Mouse (Mus musculus) cerebral cortex, adult 2 months (tissue): ENCODE results near the gene Card19.

Source experiments
- WGBS: fragments of 180-500 bp; shearing (Covaris S2); methylation state at CpG from one replicate; pipeline ENCODE4 v1.1.7; 2018; 5-methylcytosine and 5-hydroxymethylcytosine counted together

Card19 gene

DNA sequence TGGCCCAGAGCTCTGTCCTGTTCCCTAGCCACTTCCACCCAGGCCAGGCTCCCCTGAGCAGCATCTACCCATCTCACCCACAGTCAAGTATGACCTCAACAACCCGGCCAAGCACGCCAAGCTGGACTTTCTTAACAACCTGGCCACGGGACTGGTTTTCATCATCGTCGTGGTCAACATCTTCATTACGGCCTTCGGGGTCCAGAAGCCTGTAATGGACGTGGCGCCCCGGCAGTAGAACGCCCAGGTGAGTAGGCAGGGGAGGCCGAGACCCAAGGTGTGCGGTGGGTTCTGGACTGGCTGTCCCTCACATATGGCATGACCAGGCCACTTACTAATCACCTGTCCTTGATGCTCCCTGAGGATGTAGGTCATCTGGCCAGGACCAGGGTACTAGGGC lies 21.0 kb downstream of the Card19 start:
- WGBS = 96% methylated on average over 13 of the region's 13 CpGs

DNA sequence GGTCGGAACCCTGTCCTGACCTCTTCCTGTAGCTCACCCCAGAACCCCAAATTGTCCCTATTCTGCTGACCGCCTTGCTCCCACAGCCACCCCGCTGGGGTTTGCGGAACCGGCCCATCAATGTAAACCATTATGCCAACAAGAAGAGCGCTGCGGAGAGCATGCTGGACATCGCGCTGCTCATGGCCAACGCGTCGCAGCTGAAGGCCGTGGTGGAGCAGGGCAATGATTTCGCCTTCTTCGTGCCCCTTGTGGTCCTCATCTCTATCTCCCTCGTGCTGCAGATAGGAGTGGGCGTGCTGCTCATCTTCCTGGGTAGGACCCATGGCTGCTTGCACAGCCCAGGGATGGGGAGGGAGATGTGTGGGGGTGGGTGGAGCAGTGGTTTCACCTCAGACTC lies 22.2 kb downstream of the Card19 start:
- 97% methylated on average over 17 of the region's 17 CpGs for WGBS

DNA sequence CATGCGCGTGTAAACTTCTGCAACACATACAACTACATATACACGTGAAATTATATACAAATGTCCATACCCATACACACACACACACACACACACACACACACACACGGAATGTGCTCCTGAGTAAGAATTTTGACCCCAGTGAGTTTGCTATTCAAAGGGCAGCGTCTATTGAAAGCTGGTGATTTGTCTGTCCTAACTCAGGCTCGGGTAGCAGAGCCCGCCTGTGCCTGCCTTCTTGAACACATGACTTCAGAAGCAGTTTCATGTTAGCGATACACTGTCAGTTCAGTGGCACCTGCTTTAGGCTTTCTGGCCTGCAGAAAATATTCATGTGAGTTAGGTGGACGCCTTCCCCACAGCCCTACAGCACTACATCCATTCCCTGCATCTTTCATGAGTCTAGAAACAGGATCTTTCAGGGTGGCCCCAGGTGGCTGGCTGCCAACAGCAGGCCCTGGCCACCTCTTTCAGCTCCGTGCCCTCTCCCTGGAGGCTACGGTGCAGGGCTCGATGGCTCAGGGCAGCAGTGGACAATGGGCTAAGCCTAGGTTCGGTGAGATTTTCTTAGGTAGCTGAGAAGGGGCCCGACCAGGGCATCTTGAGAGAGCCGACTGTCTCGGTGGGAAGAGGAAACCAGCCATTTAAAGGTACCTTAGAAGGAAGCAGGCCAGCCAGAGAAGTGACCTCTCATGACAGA lies 23.5 kb downstream of the Card19 start:
- WGBS = 80% methylated on average over 16 of the region's 16 CpGs

DNA sequence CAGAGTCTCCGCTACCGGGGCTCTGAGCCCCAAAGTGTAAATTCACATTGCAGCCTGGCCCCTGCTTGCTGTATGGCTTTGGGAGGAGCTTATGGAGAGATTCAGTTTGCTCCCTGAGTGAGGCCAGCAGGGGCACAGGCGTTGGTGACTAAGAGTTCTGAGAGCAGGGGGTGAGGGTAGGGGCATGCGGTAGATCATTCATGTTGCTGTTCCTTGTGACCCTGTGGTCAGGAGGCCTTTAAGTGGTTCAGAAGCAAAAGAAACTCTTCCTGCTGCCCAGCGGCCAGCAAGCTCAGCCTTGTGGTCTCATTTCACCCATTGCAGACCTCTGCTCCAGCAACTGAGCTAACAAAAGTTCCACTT lies 24.2 kb downstream of the Card19 start:
- WGBS = 84% methylated on average over 5 of the region's 5 CpGs

DNA sequence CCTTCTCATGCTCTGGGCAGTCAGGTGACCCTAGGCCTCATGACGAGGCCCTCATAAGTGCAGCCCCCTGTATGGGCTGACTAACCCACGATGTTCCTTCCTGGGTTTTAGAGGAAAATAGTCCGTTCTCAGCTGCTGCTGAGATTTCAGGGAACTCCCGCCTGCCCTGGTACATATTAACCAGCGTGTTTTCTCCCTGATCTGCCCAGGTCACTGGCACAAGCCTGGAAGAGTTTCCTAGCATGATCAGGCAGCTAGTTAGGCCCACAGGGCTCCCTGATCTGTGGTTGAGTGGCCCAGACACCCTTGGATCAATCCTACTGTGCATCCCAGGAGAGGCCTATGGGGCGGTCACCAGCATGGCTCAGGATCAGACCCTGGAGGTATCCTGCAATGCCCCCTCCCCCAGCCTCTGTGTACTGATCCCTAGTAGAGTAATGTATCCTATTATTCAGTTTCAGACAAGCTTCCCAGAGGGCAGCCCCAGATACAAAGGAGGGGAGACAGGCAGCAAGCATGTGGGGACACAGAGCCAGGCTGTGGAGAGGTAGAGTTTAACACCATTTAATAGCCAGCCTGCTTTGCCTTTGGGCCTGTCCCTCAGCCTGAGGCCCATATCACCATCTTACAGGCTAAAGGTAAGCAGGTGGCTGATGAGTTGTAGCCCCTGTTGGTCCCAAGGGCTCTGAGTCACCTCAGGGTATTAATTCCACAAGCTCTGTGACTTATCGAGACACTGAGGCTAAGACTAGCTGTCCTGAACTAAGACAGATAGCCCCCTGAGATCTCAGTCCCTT lies 24.8 kb downstream of the Card19 start:
- WGBS = 91% methylated on average over 7 of the region's 7 CpGs

DNA sequence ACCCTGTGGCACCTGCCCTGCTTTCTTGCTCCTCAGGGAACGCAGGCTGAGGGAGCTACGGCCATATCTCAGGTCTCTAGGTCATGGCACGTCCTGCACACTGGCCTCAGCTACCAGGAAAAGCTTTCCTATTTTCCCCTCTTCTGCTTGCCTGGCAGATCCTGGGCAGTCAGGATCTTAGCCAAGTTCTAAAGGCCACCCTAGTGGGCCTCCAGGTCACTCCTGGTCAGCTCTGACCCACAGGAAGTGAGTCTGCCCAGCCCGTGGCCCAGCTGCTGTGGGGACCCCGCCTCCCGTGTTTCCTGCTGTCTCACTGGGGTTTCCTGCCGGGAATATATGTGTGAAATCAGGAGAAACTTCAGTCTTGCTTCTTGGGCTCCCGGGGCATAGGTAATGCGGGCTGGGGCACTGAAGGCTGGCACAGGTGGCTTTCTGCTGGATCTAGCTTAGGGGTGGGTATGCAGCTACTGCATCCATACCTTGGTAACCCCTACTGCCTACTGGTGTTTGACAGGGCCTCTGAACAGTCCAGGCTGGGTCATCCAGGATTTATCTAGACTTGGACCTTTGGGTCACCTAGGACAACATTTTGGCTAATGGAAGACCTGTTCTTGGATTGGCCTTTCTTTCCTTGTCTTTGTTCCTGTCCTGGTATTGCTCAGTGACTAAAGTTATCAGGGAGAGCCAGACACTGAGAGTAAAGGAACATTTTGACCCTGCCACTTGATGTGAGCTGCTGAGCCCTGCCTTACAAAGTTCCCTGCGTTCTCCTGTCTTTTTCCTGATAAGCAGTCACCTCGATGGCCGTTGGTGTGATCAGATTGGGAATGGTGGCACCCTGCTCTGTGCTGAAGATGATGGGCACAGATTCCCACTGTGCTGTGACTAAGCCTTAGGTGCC lies 25.6 kb downstream of the Card19 start:
- 78% methylated on average over 12 of the region's 12 CpGs for WGBS

DNA sequence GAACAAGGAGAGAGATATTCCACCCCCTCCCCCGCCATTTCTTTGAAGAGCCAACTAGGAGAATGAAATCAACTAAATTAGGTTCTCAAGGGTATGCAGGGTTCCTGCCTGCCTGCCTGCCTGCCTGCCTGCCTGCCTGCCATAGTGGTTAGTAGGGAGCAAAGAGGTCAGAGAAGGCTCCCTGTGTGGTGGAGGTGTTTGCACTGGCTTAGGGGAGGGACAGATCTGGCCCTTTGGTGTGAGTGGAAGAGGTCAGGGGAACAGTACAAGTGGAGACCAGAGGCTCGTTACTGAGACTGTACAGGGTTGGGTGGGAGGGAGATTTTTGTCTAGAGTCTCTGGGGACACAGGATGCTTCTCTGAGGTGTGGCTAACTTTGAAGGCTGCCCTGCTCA lies 26.9 kb downstream of the Card19 start:
- 64% methylated on average over 2 of the region's 2 CpGs for WGBS

DNA sequence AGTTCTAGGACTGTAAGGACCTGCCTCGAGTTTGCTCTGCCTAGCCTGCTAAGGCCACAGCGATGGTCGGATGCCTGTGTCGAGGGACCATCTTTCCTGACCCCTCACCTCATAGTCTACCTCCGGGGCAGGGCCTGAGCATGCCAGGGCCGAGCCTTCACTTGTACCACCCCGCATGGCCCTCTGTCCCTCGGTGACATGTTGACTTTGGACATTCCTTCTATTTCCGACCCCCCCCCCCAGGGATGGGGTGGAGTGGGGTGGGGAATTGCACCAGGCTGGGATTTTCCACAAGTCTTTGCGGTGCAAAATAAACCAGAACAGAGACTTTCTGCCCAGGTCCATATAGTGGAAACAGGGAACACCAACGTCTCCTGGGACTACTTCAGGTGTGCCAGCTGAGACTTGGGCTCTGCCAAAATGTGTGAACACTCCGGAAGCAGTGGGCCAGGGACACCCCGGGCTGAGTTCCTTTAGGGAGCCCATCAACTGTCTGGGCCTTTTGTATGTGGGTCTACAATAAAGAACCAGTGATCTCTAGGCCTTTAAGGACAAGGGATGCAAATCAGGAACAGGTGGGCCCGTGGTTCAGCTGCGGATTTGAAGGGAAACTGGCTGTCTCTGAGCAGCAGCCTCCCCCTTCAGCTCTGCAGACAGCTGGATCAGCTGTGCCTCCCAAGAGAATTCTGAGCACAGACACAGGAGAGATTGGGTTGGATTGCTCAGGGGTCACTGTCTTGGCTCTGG lies 27.4 kb downstream of the Card19 start:
- 25% methylated on average over 15 of the region's 15 CpGs for WGBS

DNA sequence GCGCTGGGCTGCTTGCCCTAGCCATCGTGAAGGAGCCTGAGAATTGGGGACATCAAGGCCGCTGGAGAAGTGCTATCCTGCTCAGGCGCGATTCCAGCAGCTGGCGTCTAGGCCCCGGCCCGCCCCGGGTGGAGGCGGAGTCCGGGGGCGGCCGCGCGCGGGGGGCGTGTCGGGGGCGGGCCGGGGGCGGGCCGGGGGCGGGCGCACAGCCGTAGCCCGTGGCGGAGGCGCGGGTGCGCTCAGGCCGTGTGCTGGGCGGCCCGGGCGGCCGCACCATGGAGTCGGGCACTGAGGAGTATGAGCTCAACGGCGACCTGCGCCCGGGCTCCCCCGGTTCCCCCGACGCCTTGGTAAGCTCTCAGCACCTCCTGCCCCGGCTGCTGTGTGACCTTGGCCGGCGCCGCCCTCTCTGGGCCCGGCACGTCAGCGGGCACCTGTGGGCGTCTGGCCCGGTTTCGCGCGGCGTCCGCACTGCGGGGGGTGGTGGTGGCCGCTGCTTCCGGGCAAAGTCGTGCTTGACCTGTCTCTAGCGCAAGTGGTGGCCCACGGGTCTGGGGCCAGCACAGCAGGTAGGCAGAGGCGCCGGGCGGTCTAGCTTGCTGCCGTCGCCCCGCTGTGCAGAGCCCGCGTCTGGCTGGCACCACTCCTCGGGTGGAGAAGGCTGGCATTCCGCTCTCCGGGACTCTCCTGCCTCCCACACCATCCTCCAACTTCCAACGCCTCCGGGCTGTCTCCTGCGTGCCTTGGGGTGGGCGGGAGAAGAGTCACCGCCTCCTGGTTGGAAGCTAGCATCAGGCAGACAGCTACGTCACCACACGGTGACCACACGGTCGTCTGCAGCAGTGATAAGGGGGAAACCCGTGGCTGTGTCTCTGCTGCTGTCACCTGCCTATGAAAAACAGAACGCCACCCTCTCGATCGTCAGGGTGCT lies 28.3 kb downstream of the Card19 start, which contains the start of gene Ninj1:
TSS of gene Ninj1 (plus strand) at position 198 of the 931 bp plus-strand sequence.
- 2% methylated on average over 68 of the region's 87 CpGs for WGBS

DNA sequence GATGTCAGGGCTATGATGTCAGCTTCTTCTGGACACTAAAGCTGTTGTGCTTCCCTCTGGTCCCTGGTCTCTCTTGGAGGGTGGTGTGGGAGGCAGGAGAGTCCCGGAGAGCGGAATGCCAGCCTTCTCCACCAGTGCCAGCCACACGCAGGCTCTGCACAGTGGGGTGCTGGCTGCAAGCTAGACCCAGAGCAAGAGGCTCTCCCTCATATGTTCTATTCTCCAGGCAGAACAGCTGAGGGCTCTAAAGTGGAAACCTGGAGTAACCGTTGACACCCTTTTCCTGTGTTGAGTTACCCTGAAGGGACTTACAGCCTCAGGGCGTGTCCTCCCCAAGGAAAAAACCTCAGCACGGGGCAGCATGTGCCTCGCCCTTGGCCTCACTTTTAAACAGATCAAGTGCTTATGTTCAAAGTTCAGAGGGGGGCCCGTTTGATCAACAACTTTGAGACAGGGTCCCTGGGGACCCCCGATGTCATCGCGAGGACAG lies 29.0 kb downstream of the Card19 start:
- 28% methylated on average over 11 of the region's 11 CpGs for WGBS

DNA sequence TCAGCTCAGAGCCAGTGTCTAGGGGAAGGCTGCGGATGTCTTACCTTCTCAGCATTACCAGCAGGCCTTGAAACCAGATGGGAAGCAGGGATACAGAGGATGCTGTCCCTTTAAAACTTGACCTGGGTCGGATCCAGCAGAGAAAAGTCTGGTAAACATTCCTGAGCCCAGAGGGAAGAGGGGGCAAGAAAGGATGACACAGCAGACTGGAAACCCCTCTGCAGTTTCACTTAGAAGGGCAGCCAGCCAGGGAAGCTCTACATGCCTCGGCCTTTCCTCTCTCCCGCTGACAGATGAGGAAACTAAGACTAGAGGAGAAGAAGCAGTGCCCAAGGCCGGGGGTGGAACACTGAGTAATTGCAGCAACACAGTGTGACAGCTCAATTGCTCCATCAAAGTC lies 32.2 kb downstream of the Card19 start:
- WGBS = 61% methylated on average over 5 of the region's 5 CpGs

DNA sequence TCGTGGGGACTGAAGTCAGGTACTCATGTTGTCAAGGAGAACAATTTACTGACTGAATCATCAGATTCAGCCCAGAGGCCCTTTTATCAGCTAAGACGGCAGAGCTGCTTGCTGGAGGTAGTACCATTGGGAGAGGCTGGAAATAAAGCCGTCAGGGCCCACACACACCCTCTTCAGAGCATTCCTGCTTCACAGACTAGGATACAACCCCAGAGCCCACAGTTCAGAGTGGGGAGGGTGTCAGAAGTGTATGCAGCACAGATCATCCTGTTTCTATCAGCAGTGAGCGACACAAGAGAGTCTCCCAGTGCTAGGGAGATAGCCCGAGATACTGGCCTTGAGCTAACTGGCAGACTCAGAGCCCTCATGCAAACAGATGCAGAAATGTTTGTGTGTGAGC lies 32.7 kb downstream of the Card19 start:
- WGBS = 72% methylated on average over 5 of the region's 5 CpGs

DNA sequence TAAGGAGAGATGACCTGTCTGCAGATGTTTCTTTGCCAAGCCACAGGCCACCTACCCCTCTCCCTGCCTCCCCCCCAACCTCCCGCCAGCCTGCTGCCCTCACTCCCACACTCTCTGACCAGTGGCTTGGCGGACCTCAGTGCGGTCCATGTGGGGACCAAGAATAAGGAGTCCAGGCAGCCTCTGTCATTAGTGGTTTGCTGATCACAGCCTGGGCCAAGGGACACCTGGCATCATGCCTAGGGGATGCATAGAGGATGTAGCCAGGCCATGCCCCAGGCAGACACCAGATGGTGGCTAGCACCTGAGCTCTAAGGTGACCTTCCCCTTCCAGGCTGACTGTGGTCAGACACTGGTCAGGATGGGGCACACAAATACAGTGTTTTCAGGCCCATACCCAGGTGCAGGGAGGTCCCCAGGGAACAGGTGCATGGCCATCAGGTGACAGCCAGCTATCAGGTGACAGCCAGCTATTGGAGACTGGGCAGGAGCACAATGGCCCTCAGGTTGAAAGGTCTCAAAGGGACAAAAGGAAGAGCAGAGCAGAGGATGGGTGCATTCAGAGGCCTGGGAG lies 34.3 kb downstream of the Card19 start:
- 91% methylated on average over 3 of the region's 3 CpGs for WGBS

DNA sequence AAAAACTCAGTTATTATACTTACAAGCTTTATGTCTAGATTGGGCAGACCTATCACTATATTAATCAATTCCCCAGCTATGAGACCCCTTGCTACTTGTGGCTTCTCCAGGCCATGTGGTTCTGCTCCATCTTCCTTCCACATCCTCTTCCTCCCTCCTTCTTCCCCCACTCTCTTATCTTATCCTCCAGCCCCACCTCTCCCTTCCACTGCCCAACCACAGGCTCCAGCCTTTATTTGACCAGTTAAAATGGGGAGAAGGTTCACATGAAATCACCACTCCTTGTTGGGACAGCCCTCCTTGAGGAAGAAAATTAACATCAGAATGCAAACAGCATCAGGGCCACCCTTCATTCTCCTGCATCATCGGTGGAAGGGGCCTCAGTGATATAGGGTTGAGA lies 35.1 kb downstream of the Card19 start:
- 86% methylated on average over 1 of the region's 1 CpGs for WGBS

DNA sequence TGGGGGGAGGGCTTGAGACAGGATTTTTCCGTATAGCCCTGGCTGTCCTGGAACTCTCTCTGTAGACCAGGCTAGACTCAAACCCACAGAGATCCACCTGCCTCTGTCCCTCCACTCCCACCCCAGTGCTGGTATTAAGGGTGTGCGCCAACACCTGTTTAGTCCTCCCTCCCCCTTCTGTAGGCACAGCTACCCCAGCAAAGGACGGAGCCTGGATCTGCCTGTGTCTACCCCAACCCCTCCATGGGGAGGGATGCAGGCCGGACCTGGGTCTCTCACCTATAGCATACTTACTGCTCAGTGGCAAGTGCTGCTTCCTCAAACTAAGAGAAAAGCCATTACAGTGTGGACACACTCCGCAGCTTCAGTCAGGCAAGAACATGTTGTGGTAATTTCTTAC lies 35.6 kb downstream of the Card19 start:
- 96% methylated on average over 5 of the region's 5 CpGs for WGBS

DNA sequence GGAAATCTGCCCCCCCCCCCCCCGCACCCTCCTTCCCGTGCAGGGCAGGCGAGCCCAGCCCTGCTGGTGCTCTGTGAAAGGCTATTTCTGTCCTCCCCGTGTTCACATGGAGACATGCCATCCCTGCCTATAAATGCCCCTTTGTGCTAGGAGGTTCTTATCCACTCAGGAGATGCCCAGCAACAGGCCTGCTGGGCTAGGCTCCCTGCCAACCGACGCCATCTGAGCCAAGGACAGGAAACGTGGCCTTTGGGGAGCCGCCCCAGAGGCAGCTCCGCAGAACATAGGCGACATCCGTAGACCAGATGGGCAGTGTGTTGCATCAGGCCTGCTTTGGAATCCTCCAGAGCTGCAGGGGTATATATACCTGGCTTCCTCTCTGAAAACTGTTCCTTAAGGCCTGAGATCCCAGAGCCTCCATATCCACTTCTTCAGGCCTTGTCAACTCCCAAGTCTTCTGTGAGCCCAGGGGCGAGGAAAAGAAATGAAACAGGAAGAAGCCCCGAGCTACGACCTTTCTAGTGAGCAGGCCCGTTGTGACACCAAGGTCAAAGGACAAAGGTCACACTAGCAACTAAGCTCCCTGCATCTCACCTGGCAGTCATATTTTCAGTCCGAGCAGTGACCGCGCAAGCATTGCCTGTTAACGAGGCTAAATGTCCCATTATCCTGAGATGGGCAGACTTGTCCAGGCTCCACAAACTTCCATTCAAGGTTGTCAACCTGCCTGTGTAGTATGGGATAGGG lies 36.8 kb downstream of the Card19 start:
- 48% methylated on average over 19 of the region's 19 CpGs for WGBS

DNA sequence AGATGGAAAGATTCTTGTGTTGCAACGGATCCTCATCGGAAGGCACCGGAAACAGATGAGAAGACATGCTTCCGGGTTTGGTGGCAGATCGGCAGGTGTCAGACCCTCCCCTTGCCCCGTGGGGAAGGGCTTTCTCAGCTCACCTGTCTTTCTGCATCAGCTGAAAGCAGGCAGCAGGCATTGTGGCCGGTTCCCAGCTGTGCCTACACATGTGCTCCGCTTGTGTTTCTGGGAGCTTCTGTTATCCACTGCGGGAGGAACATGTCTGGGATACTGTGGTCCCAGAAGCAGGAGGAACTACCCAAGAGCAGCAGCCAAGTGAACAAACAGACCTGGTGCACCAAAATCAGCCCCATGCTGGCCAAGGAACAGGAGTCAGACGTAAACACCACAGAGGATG lies 40.3 kb downstream of the Card19 start:
- 76% methylated on average over 10 of the region's 10 CpGs for WGBS

DNA sequence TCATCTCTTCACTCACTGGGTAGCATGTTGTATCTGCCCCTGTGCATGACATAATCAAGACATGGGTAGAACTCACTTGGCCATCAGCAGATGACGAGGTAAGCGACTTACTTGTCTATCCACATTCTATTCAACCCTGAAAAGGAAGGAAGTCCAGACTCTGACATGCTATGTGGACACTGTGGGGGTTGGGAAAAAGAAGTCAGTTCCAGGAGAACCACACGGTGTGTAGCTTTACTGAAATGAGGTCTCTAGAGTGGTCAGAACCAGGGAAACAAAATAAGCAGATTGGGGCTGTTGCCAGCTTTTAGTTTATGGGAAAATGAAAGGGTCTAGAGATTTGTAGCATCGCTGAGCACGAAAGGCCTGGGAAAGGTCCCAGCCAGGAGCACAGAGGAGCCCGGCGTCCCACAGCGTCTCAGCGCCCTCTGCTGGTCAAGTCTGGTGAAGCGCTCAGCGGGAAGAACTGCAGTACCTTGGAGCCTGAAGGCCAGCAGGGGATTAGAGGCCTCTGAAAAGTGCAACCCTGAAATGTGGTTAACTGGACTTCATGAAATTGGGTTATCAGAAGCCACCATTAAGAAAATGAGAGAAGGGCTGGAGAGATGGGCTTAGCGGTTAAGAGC lies 42.8 kb downstream of the Card19 start:
- 11% methylated on average over 12 of the region's 12 CpGs for WGBS

DNA sequence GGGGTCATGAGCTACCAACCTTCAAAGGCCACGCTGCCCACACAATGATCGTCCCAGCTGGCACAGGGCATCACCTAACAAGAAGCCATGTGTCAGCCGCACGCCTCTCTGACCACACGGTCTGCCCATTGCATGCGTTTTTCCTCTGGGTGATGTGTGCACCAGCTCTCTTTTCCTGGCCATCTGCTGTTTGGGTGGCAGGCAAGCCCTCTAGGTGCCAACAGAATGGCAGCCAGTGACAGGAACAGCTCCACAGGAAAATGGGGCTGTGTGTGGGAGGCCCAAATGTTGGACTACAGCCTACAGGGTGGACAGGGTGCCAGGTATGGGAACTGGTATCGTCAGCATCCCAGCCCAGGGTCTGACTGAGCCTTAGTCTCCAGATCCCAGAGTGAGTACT lies 43.5 kb downstream of the Card19 start:
- WGBS = 45% methylated on average over 7 of the region's 7 CpGs
